Mouse (Mus musculus) MEL (cell line): ENCODE measurements at regions not wholly inside any gene's neighbourhood (a gene's known extent, or its start where the extent isn't known, plus 50 kb on each side); places are given as distances from the start of the nearest gene placed in this dataset.

Source experiments
- CHD1 ChIP-seq: IDR thresholded peaks from 2 replicates; pipeline ENCODE4 v1.6.1; 2012; ENCODE audit warnings: low read depth, mild to moderate bottlenecking, inconsistent platforms, low read length, improper control_type of control experiment
- CTCF ChIP-seq, 3 experiments: IDR thresholded peaks in 2 of 3; conservative IDR thresholded peaks in 1 of 3; 2 replicates each; pipeline ENCODE4 v1.5.1; 2011 to 2012; ENCODE audit warnings: low read length in 3 of 3, low read depth in 2 of 3, mild to moderate bottlenecking in 2 of 3, improper control_type of control experiment in 1 of 3, inconsistent platforms in 1 of 3, mixed read lengths in 1 of 3, moderate library complexity in 1 of 3; ENCODE audit not compliant: control insufficient read depth in 1 of 3, insufficient read depth in 1 of 3, poor library complexity in 1 of 3, severe bottlenecking in 1 of 3
- ELF1 ChIP-seq: IDR thresholded peaks from 2 replicates; pipeline ENCODE4 v1.6.1; 2014; ENCODE audit warnings: low read depth, mild to moderate bottlenecking, inconsistent platforms, low read length, improper control_type of control experiment, moderate library complexity
- EP300 ChIP-seq, 2 experiments: IDR thresholded peaks; 2 replicates each; pipeline ENCODE4 v1.6.1; 2011; ENCODE audit warnings: improper control_type of control experiment in 2 of 2, low read length in 2 of 2, low read depth in 1 of 2, mild to moderate bottlenecking in 1 of 2
- GABPA ChIP-seq: IDR thresholded peaks from 2 replicates; pipeline ENCODE4 v1.6.1; 2012; ENCODE audit warnings: low read depth, mild to moderate bottlenecking, inconsistent platforms, low read length, improper control_type of control experiment, moderate library complexity
- HCFC1 ChIP-seq: IDR thresholded peaks from 2 replicates; pipeline ENCODE4 v1.6.1; 2012; ENCODE audit warnings: low read depth, mild to moderate bottlenecking, inconsistent platforms, low read length, improper control_type of control experiment, moderate library complexity
- MAFK ChIP-seq: IDR thresholded peaks from 2 replicates; pipeline ENCODE4 v1.6.1; 2011; ENCODE audit warnings: low read depth, mild to moderate bottlenecking, low read length, improper control_type of control experiment, borderline replicate concordance
- NRF1 ChIP-seq: IDR thresholded peaks from 2 replicates; pipeline ENCODE4 v1.6.1; 2014; ENCODE audit warnings: low read depth, mild to moderate bottlenecking, inconsistent platforms, low read length, improper control_type of control experiment, moderate library complexity; ENCODE audit not compliant: poor library complexity, insufficient read depth, severe bottlenecking
- POLR2A ChIP-seq, 2 experiments: IDR thresholded peaks; 2 replicates each; pipeline ENCODE4 v1.6.1; 2011 to 2012; ENCODE audit warnings: low read length in 2 of 2, mild to moderate bottlenecking in 2 of 2, control low read depth in 1 of 2, improper control_type of control experiment in 1 of 2, low read depth in 1 of 2, moderate library complexity in 1 of 2; ENCODE audit not compliant: control insufficient read depth in 1 of 2, insufficient read depth in 1 of 2, poor library complexity in 1 of 2
- POLR2AphosphoS5 ChIP-seq: IDR thresholded peaks from 2 replicates; pipeline ENCODE4 v1.6.1; 2012; ENCODE audit warnings: low read depth, borderline replicate concordance, mild to moderate bottlenecking, inconsistent platforms, low read length, moderate library complexity, mixed read lengths
- RAD21 ChIP-seq: IDR thresholded peaks from 2 replicates; pipeline ENCODE4 v1.6.1; 2011; ENCODE audit warnings: mild to moderate bottlenecking, low read depth, low read length, improper control_type of control experiment
- TBP ChIP-seq: IDR thresholded peaks from 2 replicates; pipeline ENCODE4 v1.8.0; 2011; ENCODE audit warnings: low read depth, low read length, improper control_type of control experiment
- USF2 ChIP-seq, 2 experiments: IDR thresholded peaks; 2 replicates each; pipeline ENCODE4 v1.6.1; 2011 to 2012; ENCODE audit warnings: improper control_type of control experiment in 2 of 2, low read length in 2 of 2, borderline replicate concordance in 1 of 2, inconsistent platforms in 1 of 2, low read depth in 1 of 2, mild to moderate bottlenecking in 1 of 2; ENCODE audit not compliant: insufficient read depth in 1 of 2
- ZNF384 ChIP-seq: IDR thresholded peaks from 2 replicates; pipeline ENCODE4 v1.6.1; 2012; ENCODE audit warnings: low read depth, mild to moderate bottlenecking, inconsistent platforms, low read length, improper control_type of control experiment

- TF ChIP-seq RAD21 (no peak), CTCF (IDR thresholded peaks at IDR 0.05 in 2 of 3, conservative IDR thresholded peaks at IDR 0.05 in 1 of 3; ENCODE audit: control insufficient read depth in 1 of 3, insufficient read depth in 1 of 3, low read depth in 2 of 3, low read length in 3 of 3, poor library complexity in 1 of 3, severe bottlenecking in 1 of 3) (no peak), ELF1 (no peak), NRF1 (no peak), GABPA (no peak), POLR2A (IDR thresholded peaks at IDR 0.05; ENCODE audit: control insufficient read depth in 1 of 2, insufficient read depth in 1 of 2, low read depth in 1 of 2, low read length in 2 of 2, poor library complexity in 1 of 2) (no peak), USF2 (IDR thresholded peaks at IDR 0.05; ENCODE audit: borderline replicate concordance in 1 of 2, insufficient read depth in 1 of 2, low read depth in 1 of 2, low read length in 2 of 2) (no peak), EP300 (IDR thresholded peaks at IDR 0.05; ENCODE audit: low read depth in 1 of 2, low read length in 2 of 2) (no peak), CHD1 (no peak), POLR2AphosphoS5 (no peak), ZNF384 (no peak), TBP (no peak), HCFC1 (no peak), MAFK (no peak)
Observed at GRCm38 (mm10) chr9:11603884-11604283, 699.3 kb upstream of the Cntn5 start.
